Mouse (Mus musculus): ENCODE measurements around the gene Mgat5. TPM values are rescaled to one million over a fixed set of nuclear protein-coding genes. Genes with fewer than 3 reads are reported as not detected.

Gene Mgat5
- 1 to 10 TPM; 1.3 to 1.8 TPM for total RNA-seq (2021)
- long read RNA-seq, experiment 1 = 0 reads
- long read RNA-seq, experiment 2, partial matches to known transcripts = 0 of 3 reads
- long read RNA-seq, experiment 2, other reads (novel, unspliced or antisense) = 3 of 3 reads

DNA sequence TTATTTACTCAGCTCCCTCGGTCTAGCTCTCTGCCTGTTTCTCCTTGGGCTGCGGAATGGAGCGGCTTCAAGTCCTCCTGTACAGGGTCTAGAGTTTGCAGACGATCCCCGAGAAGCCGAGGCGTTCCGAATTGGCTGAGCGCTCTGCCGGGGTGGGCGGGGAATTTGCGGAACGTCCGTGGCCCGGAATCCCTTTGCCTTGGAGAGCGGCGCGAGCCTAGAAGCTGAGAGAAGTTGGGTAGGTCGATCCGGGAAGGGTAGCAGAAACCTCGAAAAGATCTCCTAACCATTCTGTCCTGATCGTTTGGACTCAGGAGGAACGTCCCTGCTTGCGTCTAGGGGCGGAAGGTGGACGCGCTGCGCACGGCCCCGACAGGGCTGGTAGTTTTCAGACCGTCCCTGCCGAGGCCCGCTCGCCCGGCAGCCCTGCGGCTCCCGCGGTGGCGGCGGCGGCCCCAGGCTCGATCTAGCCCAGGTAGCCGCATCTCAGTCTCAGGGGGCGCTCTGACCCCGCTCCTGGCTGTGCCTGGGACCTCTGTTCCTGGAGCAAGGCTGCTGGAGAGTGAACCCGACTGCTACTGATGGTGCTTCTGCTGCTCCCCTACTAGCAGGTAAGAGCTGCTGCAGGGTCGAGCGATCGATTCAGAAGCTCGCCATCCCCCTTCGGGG, at the start of gene Mgat5:
Gene Mgat5, plus strand, starts transcription at position 199 of the 669 bp plus-strand sequence.
- DNase-seq = peak; percentile 88

DNA sequence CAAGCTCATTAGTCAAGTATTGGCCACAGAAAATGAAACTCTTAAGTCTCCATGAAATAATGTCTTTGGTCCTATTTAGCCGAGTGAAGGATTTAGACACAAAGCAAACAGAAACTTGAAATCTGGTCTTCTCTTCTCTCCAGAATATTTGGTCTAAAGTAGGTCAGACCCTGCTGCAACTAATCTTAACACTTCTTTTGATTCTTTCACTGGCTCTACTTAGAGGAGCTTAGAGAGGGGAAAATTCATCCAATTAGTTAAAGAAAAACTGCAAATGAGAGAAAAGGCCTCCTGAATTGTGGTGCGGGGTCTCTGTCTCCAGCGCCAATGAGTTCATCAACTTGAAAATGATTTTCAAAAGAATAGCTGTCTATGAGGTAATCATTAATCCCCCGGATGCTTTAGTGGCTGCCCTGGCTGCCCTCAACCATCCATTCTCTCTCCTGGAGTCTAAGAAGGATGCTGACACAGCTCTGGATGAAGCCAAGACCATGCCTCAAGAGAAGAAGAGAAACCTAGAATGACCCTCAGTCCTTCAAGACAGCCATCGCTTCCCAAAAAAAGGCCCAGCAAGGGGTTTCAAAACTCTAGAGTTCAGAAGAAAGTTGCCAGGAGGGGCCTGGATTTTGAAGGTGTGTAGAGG, 44.6 kb upstream of the Mgat5 start:
- DNase-seq = no peak

- DNase-seq = no peak
Measured at GRCm38 (mm10) chr1:127164589-127165160, 40.1 kb upstream of the Mgat5 start.

DNA sequence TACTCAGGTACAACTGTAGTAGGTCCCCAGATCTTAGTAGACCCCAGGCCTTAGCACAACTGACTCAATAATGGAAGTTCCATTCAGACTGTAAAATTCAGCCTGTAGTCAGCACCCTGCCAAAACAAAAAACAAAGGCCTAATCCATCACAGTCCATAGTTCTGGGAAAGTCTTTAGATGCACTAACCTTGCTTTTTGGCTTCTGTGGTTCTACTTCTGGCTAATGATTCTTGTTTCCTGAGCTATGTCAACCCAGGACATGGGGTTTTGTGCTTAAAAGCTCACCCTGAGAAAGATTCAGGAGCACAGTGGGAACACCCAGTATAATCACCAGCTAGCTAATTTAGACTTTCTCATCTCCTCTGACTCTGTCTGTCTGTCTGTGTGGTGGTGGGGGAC, 38.3 kb upstream of the Mgat5 start:
- DNase-seq = no peak

DNA sequence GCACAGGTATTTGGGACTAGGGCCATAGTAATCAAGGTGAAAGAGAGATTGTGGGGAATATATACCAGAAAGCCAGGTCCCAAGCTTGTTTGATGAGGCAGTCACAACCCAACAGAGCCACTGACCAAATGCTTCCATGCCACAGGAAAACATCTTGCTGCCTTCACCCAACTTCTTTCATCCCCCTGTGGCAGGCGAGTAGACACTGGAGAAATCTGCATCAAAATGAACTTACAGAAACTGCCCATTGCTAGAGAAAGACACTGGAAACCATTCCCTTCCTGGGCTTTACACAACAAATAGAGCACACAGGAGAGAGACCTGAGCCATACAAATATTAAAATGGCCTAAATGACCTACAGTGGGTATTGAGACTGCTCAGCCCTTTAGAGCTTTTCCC, 37.2 kb upstream of the Mgat5 start:
- DNase-seq = no peak

- DNase-seq = no peak
Measured at GRCm38 (mm10) chr1:127168205-127168604, 36.6 kb upstream of the Mgat5 start.

- DNase-seq = no peak
Measured at GRCm38 (mm10) chr1:127169516-127169915, 35.3 kb upstream of the Mgat5 start.

DNA sequence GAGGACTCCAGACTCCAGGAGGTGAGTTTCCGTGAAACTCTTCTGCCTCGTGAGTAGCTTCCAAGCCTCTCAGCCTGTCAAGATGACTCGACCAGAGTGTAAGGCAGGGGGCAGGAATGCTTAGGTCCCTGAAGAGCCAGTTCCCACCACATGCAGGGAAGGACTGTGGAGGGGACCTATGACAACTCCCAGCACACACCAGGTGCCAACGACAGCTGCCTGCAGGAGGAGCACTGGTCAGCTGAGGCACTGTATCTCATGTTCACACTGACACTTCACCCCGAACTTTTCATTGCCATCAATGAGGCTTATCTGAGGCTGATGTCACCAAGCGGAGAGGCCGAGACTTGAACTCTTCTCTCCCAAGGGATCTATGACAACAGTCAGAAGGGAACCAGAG, 33.5 kb upstream of the Mgat5 start:
- no peak for DNase-seq

GRCm38 (mm10) chr1:127173448-127173847, 31.4 kb upstream of the Mgat5 start:
- DNase-seq = no peak

- no peak for DNase-seq
Measured at GRCm38 (mm10) chr1:127192396-127192795, 12.4 kb upstream of the Mgat5 start.

DNA sequence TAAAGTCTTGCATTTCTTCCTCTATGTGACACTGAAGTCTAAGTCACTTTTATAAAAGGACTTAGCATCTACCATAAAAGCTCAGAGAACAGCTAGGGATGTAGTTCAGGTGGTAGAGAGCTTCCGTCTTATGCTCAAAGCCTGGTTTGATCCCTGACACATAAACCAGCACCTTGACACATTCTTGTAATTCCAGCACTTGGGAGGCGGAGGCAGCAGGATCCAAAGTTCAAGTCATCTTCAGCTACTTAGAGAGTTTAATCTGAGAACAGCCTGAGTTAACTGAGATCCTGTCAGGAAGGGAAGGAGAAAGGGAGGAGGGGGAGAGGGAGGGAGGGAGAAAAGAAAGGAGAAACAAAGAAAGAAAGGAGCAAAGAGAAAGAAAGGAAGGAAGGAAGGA, 5.6 kb upstream of the Mgat5 start:
- DNase-seq = no peak

DNA sequence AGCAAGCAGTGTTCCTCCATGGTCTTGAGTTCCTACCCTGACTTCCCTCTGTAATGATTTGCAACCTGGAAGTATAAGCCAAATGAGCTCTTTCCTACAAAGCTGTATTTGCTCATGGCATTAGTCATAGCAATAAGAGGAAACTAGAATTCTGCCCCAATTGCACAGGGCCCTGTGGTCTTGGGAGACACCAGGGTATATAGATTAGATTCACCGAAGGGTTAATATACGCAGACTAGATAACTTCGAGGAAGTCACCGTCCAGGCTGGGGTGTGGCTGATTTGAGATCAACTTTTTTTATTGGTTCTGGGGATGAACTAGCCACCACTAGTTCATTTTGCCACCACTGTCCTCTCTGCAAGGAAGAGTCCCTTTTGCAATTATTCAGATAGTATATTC, 2.5 kb upstream of the Mgat5 start:
- DNase-seq = no peak

DNA sequence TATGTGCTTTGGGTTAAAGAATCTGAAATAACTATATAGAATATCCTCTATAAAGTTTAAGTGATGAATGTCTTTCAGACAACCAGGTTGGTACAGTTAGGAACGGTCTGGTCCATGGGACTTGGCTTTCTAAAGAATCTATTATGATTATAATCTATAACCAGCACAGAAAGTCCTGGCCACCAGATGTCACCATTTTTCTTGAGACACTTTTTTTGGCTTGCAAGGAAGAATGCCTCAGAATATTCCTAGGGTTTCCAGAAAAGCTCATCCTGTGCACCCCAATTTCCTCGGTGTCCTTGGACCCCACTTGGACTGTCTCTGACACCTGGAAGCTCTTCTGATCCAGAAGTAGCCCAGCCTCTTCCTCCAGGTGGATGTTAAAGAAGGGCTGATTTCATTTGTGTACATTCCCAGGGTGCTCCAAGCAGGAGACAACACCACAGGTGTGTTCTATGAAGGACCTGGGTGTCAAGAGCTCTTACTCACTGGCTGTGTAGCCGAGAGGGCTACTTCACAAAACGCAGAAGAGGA, 1.5 kb upstream of the Mgat5 start:
- DNase-seq = no peak

- DNase-seq = no peak
Measured at GRCm38 (mm10) chr1:127205501-127206019, 745 bp downstream of the Mgat5 start.

GRCm38 (mm10) chr1:127206020-127206641, 1.3 kb downstream of the Mgat5 start:
- peak; percentile 22 for DNase-seq

GRCm38 (mm10) chr1:127206881-127207555, 2.2 kb downstream of the Mgat5 start:
- DNase-seq = no peak

- DNase-seq = no peak
Measured at GRCm38 (mm10) chr1:127208167-127208566, 3.4 kb downstream of the Mgat5 start.

DNA sequence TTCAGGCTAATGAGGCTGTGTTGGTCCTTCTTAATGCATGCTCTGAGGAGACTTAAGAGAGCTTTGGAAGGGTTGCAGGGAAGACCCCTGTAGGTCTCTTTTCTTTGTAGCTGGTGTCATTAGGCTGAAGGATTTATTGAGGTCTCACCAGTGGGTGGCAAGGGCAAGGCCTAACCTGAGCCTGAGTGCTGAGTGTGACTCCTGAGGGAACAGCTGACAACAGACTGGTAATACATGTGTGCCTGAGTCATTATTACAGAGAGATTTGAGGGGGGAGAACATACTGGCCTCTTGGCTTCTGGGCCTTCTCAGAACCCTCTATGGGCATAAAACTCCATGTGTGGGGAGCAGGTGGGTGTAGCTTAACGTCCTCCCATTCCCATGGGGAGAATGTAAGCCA, 8.0 kb downstream of the Mgat5 start:
- DNase-seq = no peak

GRCm38 (mm10) chr1:127213434-127213833, 8.6 kb downstream of the Mgat5 start:
- no peak for DNase-seq

GRCm38 (mm10) chr1:127214585-127215232, 9.9 kb downstream of the Mgat5 start:
- DNase-seq = no peak

GRCm38 (mm10) chr1:127216979-127217378, 12.2 kb downstream of the Mgat5 start:
- DNase-seq = no peak

All from gastrocnemius, postnatal 25 days (tissue).